Mouse (Mus musculus) large intestine, adult 2 months (tissue): Measurements from ENCODE around the gene Gm20873. TPM values are rescaled to one million over a fixed set of nuclear protein-coding genes. Genes with fewer than 3 reads are reported as not detected.
"Not testable (repeated sequence)": the region's sequence is repeated elsewhere in the genome, so short reads cannot be mapped to it uniquely, and the experiment has no call there.

Source experiments
- DNase-seq: peaks from one replicate; pipeline ENCODE4 v3.0.0-alpha.2; 2012; ENCODE audit warnings: low read depth, low spot score
- WGBS: fragments of 180-500 bp; shearing (Covaris S2); methylation state at CpG from one replicate; pipeline ENCODE4 v1.1.7; 2018; 5-methylcytosine and 5-hydroxymethylcytosine counted together
- polyA plus RNA-seq: library from polyadenylated mRNA; depleted of rRNA; stranded (reverse); fragments of >200 nt; gene quantifications from 2 replicates; pipeline ENCODE4 v1.2.3, GENCODE M21; 2012; rRNA removed

The Gm20873 gene
- polyA plus RNA-seq: not detected in 2 replicates

DNA sequence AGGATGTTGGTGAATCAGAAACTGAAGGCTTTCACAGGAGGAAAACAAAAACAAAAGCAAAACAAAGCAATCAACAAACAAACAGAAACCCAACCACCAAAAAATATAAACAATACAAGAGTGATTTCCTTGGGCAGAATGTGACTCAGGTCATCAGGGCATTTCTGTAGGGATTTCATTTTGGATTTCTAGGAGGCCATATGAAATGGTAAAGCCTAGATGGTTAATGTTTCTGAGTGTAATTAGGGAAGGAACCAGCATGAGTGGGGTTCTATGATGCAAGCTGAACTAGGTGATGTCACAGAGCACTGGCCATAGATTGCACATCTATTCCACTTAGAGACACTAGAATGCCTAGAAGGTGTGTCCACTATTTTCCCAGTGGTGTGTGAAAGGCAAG is at the start of gene Gm20873:
Gm20873 (plus strand) TSS at position 301 of the 400 bp plus-strand sequence.
- not testable (repeated sequence) for DNase-seq

DNA sequence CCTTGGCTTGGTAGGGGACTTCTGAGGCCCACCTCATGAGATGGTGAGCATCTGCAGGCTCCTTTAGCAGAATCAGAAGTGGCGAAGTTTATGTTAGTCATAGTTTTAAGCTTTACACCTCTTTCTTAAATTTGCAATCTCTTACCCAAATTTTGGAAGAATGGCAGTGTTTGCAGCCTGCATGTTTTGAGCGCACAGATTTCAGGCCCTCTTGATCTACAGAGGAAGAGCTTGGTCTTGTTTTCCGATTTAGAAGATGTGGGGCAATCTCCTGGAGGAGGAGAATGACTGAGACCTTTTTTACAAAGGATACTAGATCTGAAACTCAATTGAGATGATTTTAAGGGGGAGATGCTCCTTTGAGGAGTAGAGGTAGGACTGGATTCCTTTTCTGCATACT is 29.0 kb upstream of the Gm20873 start, which contains the start of gene Gm21746:
Gm21746 (minus strand) TSS at position 101 of the 400 bp plus-strand sequence.
- not testable (repeated sequence) for DNase-seq
- 75% methylated on average over 2 of the region's 3 CpGs for WGBS

Other genes starting within 250 kb of the Gm20873 start
- not detected in 2 replicates for gene Gm21746, start 29.1 kb upstream of the Gm20873 start, polyA plus RNA-seq